Mouse (Mus musculus) liver, postnatal 0 days (tissue): ENCODE results near the gene D10Wsu102e. TPM values are rescaled to one million over a fixed set of nuclear protein-coding genes. Genes with fewer than 3 reads are reported as not detected.
"Not testable (repeated sequence)": the region's sequence is repeated elsewhere in the genome, so short reads cannot be mapped to it uniquely, and the experiment has no call there.

Experiments
- ATAC-seq: fragments of 200-750 bp; cut with Nextera tagmentation; 2 replicates; pipeline ENCODE4 v1.8.0; 2017; ENCODE audit warnings: mild to moderate bottlenecking, moderate library complexity
- DNase-seq: peaks from one replicate; pipeline ENCODE4 v3.0.0-alpha.2; 2016
- H3K27ac ChIP-seq: fragments of 300-500 bp; sonication (generic); 2 replicates; pipeline ENCODE4 v1.5.1; 2014; ENCODE audit warnings: antibody characterized with exemption, moderate library complexity, mild to moderate bottlenecking, low read depth
- H3K27me3 ChIP-seq: fragments of 300-500 bp; sonication (generic); 2 replicates; pipeline ENCODE4 v1.6.1; 2014; ENCODE audit warnings: low read length, control low read depth, mixed read lengths; ENCODE audit not compliant: insufficient read depth
- H3K36me3 ChIP-seq: fragments of 300-500 bp; sonication (generic); replicated peaks from 2 replicates; pipeline ENCODE4 v1.6.1; 2014; ENCODE audit warnings: mild to moderate bottlenecking, control low read depth, low read length, moderate library complexity, mixed read lengths; ENCODE audit not compliant: insufficient read depth
- H3K4me1 ChIP-seq: fragments of 300-500 bp; sonication (generic); 2 replicates; pipeline ENCODE4 v1.6.1; 2014; ENCODE audit warnings: antibody characterized with exemption, mild to moderate bottlenecking, control low read depth; ENCODE audit not compliant: insufficient read depth
- H3K4me2 ChIP-seq: fragments of 300-500 bp; sonication (generic); 2 replicates; pipeline ENCODE4 v1.6.1; 2014; ENCODE audit warnings: low read depth, mild to moderate bottlenecking, low read length, moderate library complexity, mixed read lengths
- H3K4me3 ChIP-seq: fragments of 300-500 bp; sonication (generic); 2 replicates; pipeline ENCODE4 v1.5.1; 2014; ENCODE audit warnings: low read depth, low read length
- H3K9ac ChIP-seq: fragments of 300-500 bp; sonication (generic); replicated peaks from 2 replicates; pipeline ENCODE4 v1.6.1; 2014; ENCODE audit warnings: mild to moderate bottlenecking, moderate library complexity
- H3K9me3 ChIP-seq: fragments of 300-500 bp; sonication (generic); 2 replicates; pipeline ENCODE4 v1.6.1; 2016; ENCODE audit warnings: mild to moderate bottlenecking, control low read depth, low read length, mixed read lengths
- CTCF ChIP-seq: sonication (generic); IDR thresholded peaks from 2 replicates; pipeline ENCODE4 v1.5.1; 2016; ENCODE audit warnings: antibody characterized with exemption, low read depth
- EP300 ChIP-seq: IDR thresholded peaks from 2 replicates; pipeline ENCODE4 v1.6.1; 2016; ENCODE audit warnings: antibody characterized with exemption, low read depth, mild to moderate bottlenecking
- WGBS: fragments of 180-500 bp; shearing (Covaris S2); extraction: QIAGEN DNeasy Blood & Tissue Kit; methylation state at CpG from one replicate; pipeline ENCODE4 v1.1.7; 2014; ENCODE audit not compliant: insufficient replicate concordance; 5-methylcytosine and 5-hydroxymethylcytosine counted together
- polyA plus RNA-seq: library from polyadenylated mRNA; unstranded; fragments of >200 nt; fragmentation: Nextera tagmentation; extraction: Ambion mirVana; gene quantifications from 2 replicates; pipeline ENCODE4 v1.2.1, GENCODE M21; 2015

The D10Wsu102e gene
- polyA plus RNA-seq, 1 experiment from 2014 or later = 0.16 TPM

DNA sequence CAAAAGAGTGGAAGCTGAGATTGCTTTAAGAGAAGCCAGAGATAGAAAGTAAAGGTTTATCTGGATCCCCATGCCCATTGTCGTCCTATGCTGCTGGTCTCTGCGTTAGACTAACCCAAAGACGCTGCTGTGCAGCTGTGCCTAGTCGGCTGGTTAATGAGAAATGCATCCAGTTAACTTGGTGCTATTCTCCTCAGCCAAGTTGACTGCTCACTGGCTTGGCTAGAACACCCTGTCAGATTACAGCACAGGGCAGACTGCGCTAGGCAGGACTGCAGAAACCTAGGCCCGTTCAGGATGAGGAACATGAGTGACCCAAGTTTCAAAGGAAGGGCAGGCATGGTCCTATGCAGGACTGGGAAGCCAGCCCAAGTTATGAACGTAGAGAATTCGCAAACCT, 3.4 kb downstream of the D10Wsu102e start:
- ATAC-seq = no peak
- WGBS = 92% methylated on average over 8 of the region's 8 CpGs
- no peaks in the 10 kb centered on the region for H3K9me3 ChIP-seq
- H3K4me1 ChIP-seq = peaks cover 18% of the 10 kb centered on the region
- no peak overlapping the region for H3K4me2 ChIP-seq
- TF ChIP-seq CTCF = no peak
- TF ChIP-seq EP300 = no peak
- DNase-seq = no peak
- H3K27ac ChIP-seq = no peak overlapping the region
- H3K27me3 ChIP-seq = no peaks in the 10 kb centered on the region
- H3K36me3 ChIP-seq = peaks cover 42% of the 10 kb centered on the region
- H3K9ac ChIP-seq = no peak overlapping the region
- no peak overlapping the region for H3K4me3 ChIP-seq

- H3K9me3 ChIP-seq = no peaks in the 10 kb centered on the region
- no peak overlapping the region for H3K4me3 ChIP-seq
- no peak overlapping the region for H3K9ac ChIP-seq
- no peak overlapping the region for H3K27ac ChIP-seq
- peak; percentile 29; the same call in 1 of the 2 replicates for ATAC-seq
- peaks cover 47% of the 10 kb centered on the region for H3K36me3 ChIP-seq
- H3K27me3 ChIP-seq = no peaks in the 10 kb centered on the region
- WGBS = 69% methylated on average over 5 of the region's 5 CpGs
- no peak for DNase-seq
- H3K4me1 ChIP-seq = no peaks in the 10 kb centered on the region
- TF ChIP-seq CTCF = no peak
- no peak for TF ChIP-seq EP300
- H3K4me2 ChIP-seq = no peak overlapping the region
Observed at GRCm38 (mm10) chr10:83368918-83369317, 8.9 kb downstream of the D10Wsu102e start.

GRCm38 (mm10) chr10:83374045-83374656, 14.1 kb downstream of the D10Wsu102e start:
- no peak for TF ChIP-seq CTCF
- no peak for TF ChIP-seq EP300
- no peaks in the 10 kb centered on the region for H3K9me3 ChIP-seq
- H3K27ac ChIP-seq = no peak overlapping the region
- no peak for DNase-seq
- H3K4me3 ChIP-seq = no peak overlapping the region
- ATAC-seq = no peak
- 69% methylated on average over 3 of the region's 3 CpGs for WGBS
- H3K27me3 ChIP-seq = no peaks in the 10 kb centered on the region
- no peak overlapping the region for H3K9ac ChIP-seq
- no peaks in the 10 kb centered on the region for H3K4me1 ChIP-seq
- no peak overlapping the region for H3K4me2 ChIP-seq
- H3K36me3 ChIP-seq = peaks cover 20% of the 10 kb centered on the region

GRCm38 (mm10) chr10:83375458-83375857, 15.4 kb downstream of the D10Wsu102e start:
- 79% methylated on average over 5 of the region's 5 CpGs for WGBS
- not testable (repeated sequence) for ATAC-seq

DNA sequence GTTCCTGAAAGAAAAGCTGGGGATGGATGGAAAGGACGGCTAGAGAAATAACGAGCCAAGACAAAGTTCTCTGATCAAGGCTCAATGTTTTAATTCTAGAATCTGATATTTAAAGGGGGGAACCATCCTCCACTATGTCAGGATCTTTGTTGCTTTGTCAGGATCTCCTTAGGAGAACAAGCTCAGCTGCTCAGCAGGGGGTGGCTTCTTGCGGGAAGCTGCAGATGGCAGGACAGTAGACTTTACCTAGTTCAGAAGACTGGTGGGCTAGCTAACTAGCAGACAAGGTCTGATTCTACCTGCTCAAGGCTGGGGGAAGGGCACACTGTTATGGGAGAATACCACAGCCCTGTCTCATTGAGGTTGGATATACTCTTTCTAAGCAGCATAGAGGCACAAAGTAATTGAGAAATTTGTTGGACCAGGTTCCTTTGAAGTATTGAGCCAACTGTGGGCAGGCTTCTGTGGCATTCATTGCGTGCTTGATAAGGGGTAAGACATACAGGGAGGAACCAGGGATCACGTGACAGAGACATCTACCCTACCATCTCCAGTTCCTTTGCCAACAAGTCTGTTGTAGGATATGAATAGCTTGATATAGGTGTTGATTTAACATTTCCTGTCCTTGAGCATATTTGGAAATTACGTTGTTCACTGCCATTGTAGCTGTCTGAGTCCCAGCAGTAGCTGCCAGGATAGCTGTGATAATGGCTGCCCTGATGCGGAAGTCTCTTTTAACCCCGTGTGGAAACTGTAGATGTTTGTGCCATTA, 17.1 kb downstream of the D10Wsu102e start:
- peaks cover 7% of the 10 kb centered on the region; the same call in 1 of the 2 replicates for H3K36me3 ChIP-seq
- ATAC-seq = no peak
- WGBS = 79% methylated on average over 8 of the region's 8 CpGs

More at GRCm38 (mm10) chr10:83375458-83375857, 15.4 kb downstream of the D10Wsu102e start:
- not testable (repeated sequence) for H3K9ac ChIP-seq, H3K9me3 ChIP-seq, H3K27ac ChIP-seq, H3K4me1 ChIP-seq, H3K27me3 ChIP-seq, H3K4me2 ChIP-seq, H3K4me3 ChIP-seq
- DNase-seq = peak; percentile 1
- peaks cover 16% of the 10 kb centered on the region for H3K36me3 ChIP-seq

DNA sequence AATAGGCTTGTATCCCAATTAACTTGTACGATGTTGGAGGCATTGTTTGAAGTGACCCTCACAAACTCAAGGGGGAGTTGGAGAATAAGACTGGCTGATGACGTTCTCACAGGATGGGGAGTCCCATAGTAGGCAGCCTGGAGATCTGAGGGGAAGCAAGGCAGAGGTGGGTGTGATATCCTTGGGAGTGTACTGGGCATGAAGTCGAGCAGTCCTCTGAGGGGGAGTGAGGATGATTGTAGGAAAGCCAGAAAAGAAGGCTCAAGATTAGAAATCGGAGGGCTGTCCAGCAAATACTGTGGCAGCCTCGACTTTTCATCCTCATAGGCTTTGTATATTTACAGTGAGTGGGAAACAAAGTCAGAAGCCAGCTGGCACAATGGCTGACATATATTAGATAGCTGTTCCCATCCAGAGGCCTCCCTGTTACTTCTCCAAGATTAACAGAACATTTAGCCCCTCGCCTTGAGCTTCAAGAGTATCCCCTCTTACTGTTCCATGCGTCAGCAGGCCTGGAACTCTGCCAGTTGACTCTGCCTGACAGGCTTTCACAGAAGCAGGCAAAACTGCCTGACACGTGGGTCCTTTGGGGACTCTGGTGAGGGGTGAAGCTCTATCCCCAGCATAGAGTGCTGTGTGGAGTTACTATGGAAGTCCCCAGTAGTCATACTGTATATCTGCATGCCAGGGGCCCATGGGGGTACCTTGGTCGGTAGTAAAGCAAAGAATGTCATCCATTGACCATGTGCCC, 18.2 kb downstream of the D10Wsu102e start:
- ATAC-seq (no peak), DNase-seq (peak; percentile 12)
- Histone ChIP-seq H3K36me3 (0 out of 2 replicates have a peak, but pooled peaks cover 6% of the 10 kb centered on the region), H3K9me3 (no peaks in the 10 kb centered on the region; the same call in 1 of the 2 replicates), H3K4me3 (no peak overlapping the region), H3K27ac (no peak overlapping the region), H3K4me2 (no peak overlapping the region), H3K9ac (no peak overlapping the region), H3K27me3 (no peaks in the 10 kb centered on the region), H3K4me1 (no peaks in the 10 kb centered on the region)
- 78% methylated on average over 9 of the region's 9 CpGs for WGBS
- TF ChIP-seq CTCF (no peak), EP300 (no peak)

More for the DNA sequence above, 17.1 kb downstream of the D10Wsu102e start:
- H3K27me3 ChIP-seq = no peaks in the 10 kb centered on the region
- no peak overlapping the region for H3K4me2 ChIP-seq
- H3K9ac ChIP-seq = no peak overlapping the region
- H3K9me3 ChIP-seq = no peaks in the 10 kb centered on the region; the same call in 1 of the 2 replicates
- no peak overlapping the region for H3K4me3 ChIP-seq
- H3K4me1 ChIP-seq = no peaks in the 10 kb centered on the region
- no peak overlapping the region for H3K27ac ChIP-seq
- DNase-seq = peak; percentile 5
- TF ChIP-seq CTCF = no peak
- no peak for TF ChIP-seq EP300
